Mouse (Mus musculus) CH12.LX (cell line): Measurements from ENCODE around the gene Scarb1. TPM values are rescaled to one million over a fixed set of nuclear protein-coding genes. Genes with fewer than 3 reads are reported as not detected.

Source experiments
- DNase-seq: peaks from one replicate; pipeline ENCODE4 v3.0.0-alpha.2; 2013; ENCODE audit errors: extremely low read depth
- H3K27ac ChIP-seq: 2 replicates; pipeline ENCODE4 v1.5.1; 2012; ENCODE audit warnings: low read depth, mild to moderate bottlenecking, control low read depth, moderate library complexity; ENCODE audit not compliant: insufficient read depth
- H3K27me3 ChIP-seq: replicated peaks from 2 replicates; pipeline ENCODE3; 2012; ENCODE audit warnings: inconsistent platforms
- H3K36me3 ChIP-seq, 2 experiments: replicated peaks in 1 of 2; 2 replicates each; pipeline versions ENCODE3 to v1.6.1; 2012; ENCODE audit warnings: inconsistent platforms in 1 of 2, low read length in 1 of 2, mild to moderate bottlenecking in 1 of 2, mixed read lengths in 1 of 2, moderate library complexity in 1 of 2; ENCODE audit not compliant: control insufficient read depth in 1 of 2, insufficient read depth in 1 of 2
- H3K4me1 ChIP-seq, 2 experiments: 2 replicates each; pipeline ENCODE4 v1.6.1; 2012; ENCODE audit warnings: inconsistent platforms in 1 of 2, moderate library complexity in 1 of 2; ENCODE audit not compliant: insufficient read depth in 2 of 2, control insufficient read depth in 1 of 2
- H3K4me2 ChIP-seq: 2 replicates; pipeline ENCODE4 v1.6.1; 2012; ENCODE audit warnings: low read depth, mild to moderate bottlenecking, control low read depth; ENCODE audit not compliant: poor library complexity, insufficient read depth, severe bottlenecking
- H3K4me3 ChIP-seq, 3 experiments: fragments of 150-350 bp in 1 of 3; sonication (generic) in 1 of 3; replicated peaks in 1 of 3; 2 replicates each; pipeline versions ENCODE3 to v1.5.1; 2011 to 2012; ENCODE audit warnings: low read depth in 2 of 3, low read length in 2 of 3, mild to moderate bottlenecking in 2 of 3, moderate library complexity in 2 of 3, control low read depth in 1 of 3, improper control_type of control experiment in 1 of 3, inconsistent platforms in 1 of 3, mixed read lengths in 1 of 3; ENCODE audit not compliant: poor library complexity in 1 of 3
- H3K79me2 ChIP-seq: replicated peaks from 2 replicates; pipeline ENCODE4 v1.6.1; 2012; ENCODE audit warnings: mild to moderate bottlenecking, moderate library complexity; ENCODE audit not compliant: control insufficient read depth, poor library complexity, insufficient read depth, severe bottlenecking; ENCODE audit errors: extremely low read depth
- H3K9ac ChIP-seq: 2 replicates; pipeline ENCODE4 v1.6.1; 2012; ENCODE audit warnings: low read depth, mild to moderate bottlenecking, control low read depth, moderate library complexity; ENCODE audit not compliant: insufficient read depth
- H3K9me3 ChIP-seq: replicated peaks from 2 replicates; pipeline ENCODE3; 2012; ENCODE audit warnings: low read length, inconsistent platforms, mixed read lengths
- CHD2 ChIP-seq: IDR thresholded peaks from 2 replicates; pipeline ENCODE4 v1.6.1; 2011; ENCODE audit warnings: low read length, improper control_type of control experiment
- CTCF ChIP-seq, 2 experiments: IDR thresholded peaks in 1 of 2; conservative IDR thresholded peaks in 1 of 2; 2 replicates each; pipeline ENCODE4 v1.5.1; 2011 to 2012; ENCODE audit warnings: low read depth in 2 of 2, low read length in 2 of 2, improper control_type of control experiment in 1 of 2, inconsistent platforms in 1 of 2, mild to moderate bottlenecking in 1 of 2, moderate library complexity in 1 of 2
- EP300 ChIP-seq: IDR thresholded peaks from 2 replicates; pipeline ENCODE4 v1.6.1; 2011; ENCODE audit warnings: low read length, improper control_type of control experiment
- ETS1 ChIP-seq: conservative IDR thresholded peaks from 2 replicates; pipeline ENCODE4 v1.6.1; 2012; ENCODE audit warnings: low read depth, mild to moderate bottlenecking, inconsistent platforms, low read length, improper control_type of control experiment, moderate library complexity
- HCFC1 ChIP-seq: IDR thresholded peaks from 2 replicates; pipeline ENCODE4 v1.6.1; 2012; ENCODE audit warnings: low read depth, mild to moderate bottlenecking, inconsistent platforms, low read length, improper control_type of control experiment
- IRF4 ChIP-seq: IDR thresholded peaks from 2 replicates; pipeline ENCODE4 v1.6.1; 2014; ENCODE audit warnings: low read depth, mild to moderate bottlenecking, inconsistent platforms, low read length, improper control_type of control experiment
- JUN ChIP-seq: IDR thresholded peaks from 2 replicates; pipeline ENCODE4 v1.6.1; 2011; ENCODE audit warnings: low read depth, mild to moderate bottlenecking, low read length, improper control_type of control experiment, moderate library complexity; ENCODE audit not compliant: insufficient read depth
- JUND ChIP-seq: conservative IDR thresholded peaks from 2 replicates; pipeline ENCODE4 v1.6.1; 2011; ENCODE audit warnings: low read depth, low read length, improper control_type of control experiment
- MEF2A ChIP-seq: IDR thresholded peaks from 2 replicates; pipeline ENCODE4 v1.6.1; 2014; ENCODE audit warnings: low read depth, mild to moderate bottlenecking, inconsistent platforms, low read length, improper control_type of control experiment, borderline replicate concordance
- NELFE ChIP-seq: IDR thresholded peaks from 2 replicates; pipeline ENCODE4 v1.6.1; 2011; ENCODE audit warnings: low read depth, low read length, improper control_type of control experiment
- NRF1 ChIP-seq: IDR thresholded peaks from 2 replicates; pipeline ENCODE4 v1.6.1; 2014; ENCODE audit warnings: low read depth, mild to moderate bottlenecking, inconsistent platforms, low read length, improper control_type of control experiment, moderate library complexity
- POLR2A ChIP-seq: IDR thresholded peaks from 2 replicates; pipeline ENCODE4 v1.6.1; 2011; ENCODE audit warnings: low read depth, mild to moderate bottlenecking, improper control_type of control experiment, low read length
- RAD21 ChIP-seq: IDR thresholded peaks from 2 replicates; pipeline ENCODE4 v1.6.1; 2011; ENCODE audit warnings: low read depth, mild to moderate bottlenecking, low read length, improper control_type of control experiment, moderate library complexity
- RCOR1 ChIP-seq: conservative IDR thresholded peaks from 2 replicates; pipeline ENCODE4 v1.6.1; 2012; ENCODE audit warnings: low read depth, mild to moderate bottlenecking, inconsistent platforms, low read length, improper control_type of control experiment
- SIN3A ChIP-seq: IDR thresholded peaks from 2 replicates; pipeline ENCODE4 v1.6.1; 2012; ENCODE audit warnings: low read length, improper control_type of control experiment, inconsistent platforms
- SMC3 ChIP-seq: IDR thresholded peaks from 2 replicates; pipeline ENCODE4 v1.6.1; 2011; ENCODE audit warnings: low read depth, low read length, improper control_type of control experiment
- TBP ChIP-seq: conservative IDR thresholded peaks from 2 replicates; pipeline ENCODE4 v1.6.1; 2011; ENCODE audit warnings: low read depth, low read length, improper control_type of control experiment
- TCF12 ChIP-seq: IDR thresholded peaks from 2 replicates; pipeline ENCODE4 v1.6.1; 2014; ENCODE audit warnings: low read depth, mild to moderate bottlenecking, inconsistent platforms, low read length, improper control_type of control experiment
- UBTF ChIP-seq: IDR thresholded peaks from 2 replicates; pipeline ENCODE4 v1.6.1; 2012; ENCODE audit warnings: low read depth, mild to moderate bottlenecking, inconsistent platforms, low read length, improper control_type of control experiment, moderate library complexity
- USF1 ChIP-seq: IDR thresholded peaks from 2 replicates; pipeline ENCODE4 v1.6.1; 2014; ENCODE audit warnings: low read depth, mild to moderate bottlenecking, inconsistent platforms, low read length, improper control_type of control experiment
- USF2 ChIP-seq: conservative IDR thresholded peaks from 2 replicates; pipeline ENCODE4 v1.6.1; 2011; ENCODE audit warnings: low read depth, low read length, improper control_type of control experiment
- ZC3H11A ChIP-seq: IDR thresholded peaks from 2 replicates; pipeline ENCODE4 v1.6.1; 2012; ENCODE audit warnings: low read depth, mild to moderate bottlenecking, inconsistent platforms, low read length, improper control_type of control experiment
- ZMIZ1 ChIP-seq: IDR thresholded peaks from 2 replicates; pipeline ENCODE4 v1.6.1; 2012; ENCODE audit warnings: low read depth, mild to moderate bottlenecking, inconsistent platforms, low read length, improper control_type of control experiment
- ZNF384 ChIP-seq: IDR thresholded peaks from 2 replicates; pipeline ENCODE4 v1.6.1; 2012; ENCODE audit warnings: low read depth, low read length, improper control_type of control experiment, inconsistent platforms
- dilution Hi-C: fragments of 300-500 bp; cut with MboI; formaldehyde crosslinking; loops from 2 replicates; pipeline ENCODE4 v1.14.3; 2020; ENCODE audit warnings: low sequenced_read_pairs; ENCODE audit not compliant: extremely low pct_unique_long_range_greater_than_20kb, extremely low pct_ligation_motif_present
- in situ Hi-C: fragments of 300-500 bp; cut with MboI; formaldehyde crosslinking; loops from 3 replicates; pipeline ENCODE4 v1.14.3; 2019; ENCODE audit warnings: low sequenced_read_pairs, low pct_ligation_motif_present, low pct_unique_long_range_greater_than_20kb, mixed read lengths
- polyA plus RNA-seq: library from polyadenylated mRNA; unstranded; fragments of >175 nt; gene quantifications from 2 replicates; pipeline ENCODE4 v1.2.1, GENCODE M21; 2012; ENCODE audit warnings: low read depth; ENCODE audit not compliant: insufficient read length
- total RNA-seq, 2 experiments: library from RNA; depleted of rRNA; stranded (reverse); fragments of 300-350 nt in 1 of 2; fragments of >200 nt in 1 of 2; gene quantifications; 2 replicates each; pipeline ENCODE4 v1.2.3; 2012 to 2014

Gene Scarb1
- total and polyA plus RNA-seq, 3 experiments, result 11.6 to 24.7 (median 20.0) TPM

- H3K27me3 ChIP-seq, result no peaks in the 10 kb centered on the region
- TF ChIP-seq CHD2 (no peak), UBTF (no peak), SMC3 (no peak), IRF4 (no peak), HCFC1 (no peak), NELFE (no peak), TCF12 (no peak), POLR2A (no peak), ZNF384 (no peak), MEF2A (no peak), RAD21 (no peak), JUN (no peak), JUND (no peak), EP300 (no peak), NRF1 (no peak), USF2 (no peak), ZC3H11A (no peak), SIN3A (no peak), TBP (no peak), ETS1 (no peak)
- peaks cover 0 to 53% of the 10 kb centered on the region in 2 experiments for H3K36me3 ChIP-seq
- no peak overlapping the region for H3K4me3 ChIP-seq
- no peak for DNase-seq
- H3K79me2 ChIP-seq, result no peaks in the 10 kb centered on the region
- H3K9ac ChIP-seq, result no peak overlapping the region
- H3K4me2 ChIP-seq, result no peak overlapping the region
- peaks cover 0 to 9% of the 10 kb centered on the region in 2 experiments; a peak in 2 of 4 replicates for H3K4me1 ChIP-seq
- dilution Hi-C loops (no loop called here), in situ Hi-C loops (no loop called here)
- H3K9me3 ChIP-seq, result no peaks in the 10 kb centered on the region
- H3K27ac ChIP-seq, result no peak overlapping the region
Measured at GRCm38 (mm10) chr5:125323128-125323527, 17.8 kb downstream of the Scarb1 start.

GRCm38 (mm10) chr5:125321836-125322235, 19.1 kb downstream of the Scarb1 start:
- no peak overlapping the region for H3K4me3 ChIP-seq
- in situ Hi-C loops, result no loop called here

More at GRCm38 (mm10) chr5:125321836-125322235, 19.1 kb downstream of the Scarb1 start:
- H3K4me1 ChIP-seq, result peaks cover 0 to 9% of the 10 kb centered on the region in 2 experiments; a peak in 2 of 4 replicates
- no peak overlapping the region for H3K27ac ChIP-seq
- no peak overlapping the region for H3K4me2 ChIP-seq
- H3K9me3 ChIP-seq, result peaks cover 6% of the 10 kb centered on the region
- no peaks in the 10 kb centered on the region for H3K27me3 ChIP-seq
- no peaks in the 10 kb centered on the region for H3K79me2 ChIP-seq
- no peak for DNase-seq
- TF ChIP-seq NRF1, result no peak
- TF ChIP-seq JUND, result no peak
- no peak for TF ChIP-seq IRF4
- no peak for TF ChIP-seq CHD2
- TF ChIP-seq NELFE, result no peak
- no peak for TF ChIP-seq CTCF (conservative IDR thresholded peaks at IDR 0.05 in 1 of 2, IDR thresholded peaks at IDR 0.05 in 1 of 2; ENCODE audit: low read depth in 2 of 2, low read length in 2 of 2)
- no peak for TF ChIP-seq ZMIZ1
- TF ChIP-seq USF1, result no peak
- TF ChIP-seq RCOR1, result no peak
- no peak overlapping the region for H3K9ac ChIP-seq
- dilution Hi-C loops, result no loop called here
- peaks cover 0 to 51% of the 10 kb centered on the region in 2 experiments for H3K36me3 ChIP-seq
